Mouse (Mus musculus): ENCODE results near the gene Tert.

DNA sequence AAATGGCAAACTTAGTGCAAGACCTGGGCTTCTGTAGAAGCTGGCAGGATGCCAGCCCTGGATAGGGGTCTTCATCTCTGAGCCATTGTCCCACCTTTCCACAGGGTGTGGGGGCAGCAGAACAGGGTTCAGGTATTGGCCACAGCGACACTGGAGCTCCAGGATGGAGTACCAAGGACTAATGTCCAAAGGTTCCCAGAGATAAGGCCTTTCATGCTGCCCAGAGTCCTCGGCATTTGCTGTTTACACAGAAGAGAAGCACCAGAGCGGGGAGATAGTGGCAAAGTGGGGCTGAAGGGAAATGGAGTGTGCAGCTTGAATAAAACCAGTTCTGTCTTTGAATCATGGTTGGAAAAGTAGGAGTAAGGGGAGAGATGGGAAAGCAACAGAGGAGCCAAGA lies 69.8 kb downstream of the Tert start:
- no peak for TF ChIP-seq CTCF (IDR thresholded peaks at IDR 0.05)
- no peak for TF ChIP-seq EP300 (IDR thresholded peaks at IDR 0.05; ENCODE audit: insufficient read depth, low read depth, low read length)
- TF ChIP-seq POLR2A (IDR thresholded peaks at IDR 0.05; ENCODE audit: insufficient read depth, low read depth, low read length), result no peak
